Mouse (Mus musculus): ENCODE measurements at regions not wholly inside any gene's neighbourhood (a gene's known extent, or its start where the extent isn't known, plus 50 kb on each side); places are given as distances from the start of the nearest gene placed in this dataset.

GRCm38 (mm10) chr5:106044878-106045585 lies 168.7 kb downstream of the Zfp326 start:
- TF ChIP-seq POLR2A (IDR thresholded peaks at IDR 0.05; ENCODE audit: borderline replicate concordance, extremely low read depth, insufficient read depth, insufficient read length): no peak
- ATAC-seq (ENCODE audit: low FRiP score, low read depth) (no peak), DNase-seq (ENCODE audit: low spot score) (no peak)
- Histone ChIP-seq H3K27me3 (ENCODE audit: control insufficient read depth, insufficient read depth, low read length) (no peaks in the 10 kb centered on the region), H3K4me2 (replicated peaks; ENCODE audit: low read depth, low read length, severe bottlenecking) (no peak overlapping the region), H3K36me3 (ENCODE audit: control insufficient read depth, insufficient read depth, low read length) (no peaks in the 10 kb centered on the region), H3K27ac (replicated peaks; ENCODE audit: low read depth, low read length) (no peak overlapping the region), H3K4me3 (replicated peaks; ENCODE audit: low read length) (no peak overlapping the region), H3K9me3 (ENCODE audit: control insufficient read depth, low read length) (no peaks in the 10 kb centered on the region), H3K9ac (ENCODE audit: low read depth, low read length, severe bottlenecking) (no peak overlapping the region), H3K4me1 (ENCODE audit: control insufficient read depth, insufficient read depth, low read length) (no peaks in the 10 kb centered on the region)
- WGBS: 80% methylated on average over 12 of the region's 12 CpGs

- H3K9ac ChIP-seq (ENCODE audit: low read depth, low read length, severe bottlenecking): no peak overlapping the region
- TF ChIP-seq POLR2A (IDR thresholded peaks at IDR 0.05; ENCODE audit: borderline replicate concordance, extremely low read depth, insufficient read depth, insufficient read length): no peak
- WGBS: 95% methylated on average over 18 of the region's 18 CpGs
- no peak for ATAC-seq (ENCODE audit: low FRiP score, low read depth)
- no peaks in the 10 kb centered on the region for H3K36me3 ChIP-seq (ENCODE audit: control insufficient read depth, insufficient read depth, low read length)
- H3K9me3 ChIP-seq (ENCODE audit: control insufficient read depth, low read length): no peaks in the 10 kb centered on the region
- no peak for DNase-seq (ENCODE audit: low spot score)
- H3K4me3 ChIP-seq (replicated peaks; ENCODE audit: low read length): no peak overlapping the region
- no peaks in the 10 kb centered on the region for H3K4me1 ChIP-seq (ENCODE audit: control insufficient read depth, insufficient read depth, low read length)
- no peaks in the 10 kb centered on the region for H3K27me3 ChIP-seq (ENCODE audit: control insufficient read depth, insufficient read depth, low read length)
- no peak overlapping the region for H3K4me2 ChIP-seq (replicated peaks; ENCODE audit: low read depth, low read length, severe bottlenecking)
- H3K27ac ChIP-seq (replicated peaks; ENCODE audit: low read depth, low read length): no peak overlapping the region
Observed at GRCm38 (mm10) chr5:106038321-106038720, 162.0 kb downstream of the Zfp326 start.

- DNase-seq (ENCODE audit: low spot score): no peak
- H3K9me3 ChIP-seq (ENCODE audit: control insufficient read depth, low read length): no peaks in the 10 kb centered on the region
- no peaks in the 10 kb centered on the region for H3K36me3 ChIP-seq (ENCODE audit: control insufficient read depth, insufficient read depth, low read length)
- H3K4me2 ChIP-seq (replicated peaks; ENCODE audit: low read depth, low read length, severe bottlenecking): no peak overlapping the region
- no peak overlapping the region for H3K9ac ChIP-seq (ENCODE audit: low read depth, low read length, severe bottlenecking)
- H3K4me3 ChIP-seq (replicated peaks; ENCODE audit: low read length): no peak overlapping the region
- H3K27me3 ChIP-seq (ENCODE audit: control insufficient read depth, insufficient read depth, low read length): no peaks in the 10 kb centered on the region
- no peak for ATAC-seq (ENCODE audit: low FRiP score, low read depth)
- H3K27ac ChIP-seq (replicated peaks; ENCODE audit: low read depth, low read length): no peak overlapping the region
- no peaks in the 10 kb centered on the region for H3K4me1 ChIP-seq (ENCODE audit: control insufficient read depth, insufficient read depth, low read length)
- TF ChIP-seq POLR2A (IDR thresholded peaks at IDR 0.05; ENCODE audit: borderline replicate concordance, extremely low read depth, insufficient read depth, insufficient read length): no peak
- WGBS: 45% methylated on average over 6 of the region's 6 CpGs
Observed at GRCm38 (mm10) chr5:106036176-106036575, 159.8 kb downstream of the Zfp326 start.

- Histone ChIP-seq H3K4me2 (replicated peaks; ENCODE audit: low read depth, low read length, severe bottlenecking) (no peak overlapping the region), H3K27ac (replicated peaks; ENCODE audit: low read depth, low read length) (no peak overlapping the region), H3K27me3 (ENCODE audit: control insufficient read depth, insufficient read depth, low read length) (no peaks in the 10 kb centered on the region), H3K4me1 (ENCODE audit: control insufficient read depth, insufficient read depth, low read length) (no peaks in the 10 kb centered on the region), H3K9me3 (ENCODE audit: control insufficient read depth, low read length) (no peaks in the 10 kb centered on the region), H3K9ac (ENCODE audit: low read depth, low read length, severe bottlenecking) (no peak overlapping the region), H3K4me3 (replicated peaks; ENCODE audit: low read length) (no peak overlapping the region), H3K36me3 (ENCODE audit: control insufficient read depth, insufficient read depth, low read length) (no peaks in the 10 kb centered on the region)
- no peak for DNase-seq (ENCODE audit: low spot score)
- no peak for ATAC-seq (ENCODE audit: low FRiP score, low read depth)
- TF ChIP-seq POLR2A (IDR thresholded peaks at IDR 0.05; ENCODE audit: borderline replicate concordance, extremely low read depth, insufficient read depth, insufficient read length): no peak
- WGBS: 81% methylated on average over 4 of the region's 4 CpGs
Observed at GRCm38 (mm10) chr5:106032956-106033355, 156.6 kb downstream of the Zfp326 start.

- no peaks in the 10 kb centered on the region for H3K36me3 ChIP-seq (ENCODE audit: control insufficient read depth, insufficient read depth, low read length)
- no peak overlapping the region for H3K9ac ChIP-seq (ENCODE audit: low read depth, low read length, severe bottlenecking)
- TF ChIP-seq POLR2A (IDR thresholded peaks at IDR 0.05; ENCODE audit: borderline replicate concordance, extremely low read depth, insufficient read depth, insufficient read length): no peak
- ATAC-seq (ENCODE audit: low FRiP score, low read depth) (no peak), DNase-seq (ENCODE audit: low spot score) (no peak)
- no peak overlapping the region for H3K27ac ChIP-seq (replicated peaks; ENCODE audit: low read depth, low read length)
- no peak overlapping the region for H3K4me2 ChIP-seq (replicated peaks; ENCODE audit: low read depth, low read length, severe bottlenecking)
- WGBS: 51% methylated on average over 2 of the region's 2 CpGs
- no peak overlapping the region for H3K4me3 ChIP-seq (replicated peaks; ENCODE audit: low read length)
- H3K4me1 ChIP-seq (ENCODE audit: control insufficient read depth, insufficient read depth, low read length): no peaks in the 10 kb centered on the region
- H3K27me3 ChIP-seq (ENCODE audit: control insufficient read depth, insufficient read depth, low read length): no peaks in the 10 kb centered on the region
- no peaks in the 10 kb centered on the region for H3K9me3 ChIP-seq (ENCODE audit: control insufficient read depth, low read length)
Observed at GRCm38 (mm10) chr5:106026861-106027260, 150.5 kb downstream of the Zfp326 start.
